Mouse (Mus musculus) embryonic fibroblast, embryonic 13.5 days (primary cell): Measurements from ENCODE around the gene Eng. TPM values are rescaled to one million over a fixed set of nuclear protein-coding genes. Genes with fewer than 3 reads are reported as not detected.

Source experiments
- H3K27ac ChIP-seq: 2 replicates; pipeline ENCODE4 v1.5.1; 2012; ENCODE audit warnings: low read length, control low read depth, inconsistent platforms; ENCODE audit not compliant: insufficient read depth
- H3K4me1 ChIP-seq: 2 replicates; pipeline ENCODE4 v1.6.1; 2011; ENCODE audit warnings: low read length; ENCODE audit not compliant: control insufficient read depth, insufficient read depth
- H3K4me3 ChIP-seq: 2 replicates; pipeline ENCODE4 v1.5.1; 2011; ENCODE audit warnings: mild to moderate bottlenecking, control low read depth, low read length; ENCODE audit not compliant: insufficient read depth
- CTCF ChIP-seq: IDR thresholded peaks from 2 replicates; pipeline ENCODE4 v1.5.1; 2011; ENCODE audit warnings: mild to moderate bottlenecking, control low read depth, low read length, moderate library complexity, borderline replicate concordance; ENCODE audit not compliant: insufficient read depth
- POLR2A ChIP-seq: IDR thresholded peaks from 2 replicates; pipeline ENCODE4 v1.6.1; 2011; ENCODE audit warnings: low read depth, mild to moderate bottlenecking, control low read depth, low read length, moderate library complexity
- polyA plus RNA-seq: library from polyadenylated mRNA; stranded (reverse); fragments of >200 nt; gene quantifications from 2 replicates; pipeline ENCODE4 v1.2.4, GENCODE M21; 2011; ENCODE audit warnings: low read depth; ENCODE audit not compliant: missing spikeins, insufficient read length

Eng gene
- polyA plus RNA-seq, 1 experiment = 15.1 TPM

GRCm38 (mm10) chr2:32712108-32712551, 65.7 kb downstream of the Eng start:
- Histone ChIP-seq H3K27ac (peak overlapping the region; percentile 97), H3K4me1 (peaks cover 17% of the 10 kb centered on the region; the same call in 1 of the 2 replicates), H3K4me3 (peak overlapping the region; percentile 89)
- TF ChIP-seq POLR2A (no peak), CTCF (no peak)

GRCm38 (mm10) chr2:32712586-32712933, 66.2 kb downstream of the Eng start:
- Histone ChIP-seq H3K4me3 (peak overlapping the region; percentile 89), H3K27ac (peak overlapping the region; percentile 97), H3K4me1 (peaks cover 17% of the 10 kb centered on the region; the same call in 1 of the 2 replicates)
- TF ChIP-seq POLR2A = no peak; the same call in 1 of the 2 replicates
- no peak for TF ChIP-seq CTCF

DNA sequence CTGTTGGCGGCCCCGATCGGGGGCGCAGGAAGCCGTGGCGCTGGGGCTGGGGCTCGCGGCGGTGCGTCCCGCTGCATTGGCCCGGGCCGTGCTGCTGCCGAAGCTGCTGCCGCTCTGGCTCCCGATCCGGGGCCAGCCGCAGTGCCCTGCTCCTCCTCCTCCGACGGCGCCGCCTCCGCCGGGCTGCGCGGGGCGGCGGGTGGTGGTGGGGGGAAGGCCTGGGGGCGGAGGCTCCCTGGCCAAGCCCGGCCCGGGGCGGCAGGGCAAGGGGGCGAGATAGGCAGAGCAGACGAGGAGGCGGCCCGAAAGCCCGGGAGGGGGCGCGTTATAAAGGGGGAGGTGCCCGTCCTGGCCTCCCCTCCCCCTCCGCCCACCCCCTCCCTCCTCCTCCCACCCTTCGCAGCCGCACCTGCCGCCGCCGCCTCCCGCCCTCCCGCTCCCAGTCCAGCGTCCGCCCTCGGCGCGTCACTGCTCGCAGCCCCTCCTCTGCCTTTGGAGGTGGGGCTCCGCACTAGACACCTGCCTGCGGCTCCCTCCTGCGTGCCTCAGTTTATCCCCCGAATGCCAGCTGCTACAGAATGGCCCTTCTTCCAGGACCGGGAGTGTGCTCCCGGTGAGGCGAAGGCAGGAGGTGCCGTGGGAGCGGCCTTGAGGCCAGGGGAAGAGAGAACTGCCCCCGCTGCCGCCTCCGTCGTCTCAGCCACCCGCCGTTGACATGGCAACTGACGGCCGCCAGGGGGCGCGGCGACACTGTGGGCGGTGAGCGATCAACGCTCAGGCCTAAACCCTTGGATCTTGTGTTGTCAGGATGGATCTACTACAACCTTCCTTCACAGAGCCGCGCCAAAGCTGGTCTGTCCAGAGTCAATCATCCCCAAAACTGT, 66.8 kb downstream of the Eng start, which contains the start of gene Cdk9:
Cdk9 (minus strand) TSS at position 143 of the 884 bp plus-strand sequence.
- TF ChIP-seq POLR2A (peak; percentile 64), CTCF (peak; percentile 99)
- Histone ChIP-seq H3K27ac (peak within 1 kb of the TSS; percentile 97), H3K4me3 (peak within 1 kb of the TSS; percentile 89), H3K4me1 (peaks cover 17% of the 10 kb centered on the region; the same call in 1 of the 2 replicates)

DNA sequence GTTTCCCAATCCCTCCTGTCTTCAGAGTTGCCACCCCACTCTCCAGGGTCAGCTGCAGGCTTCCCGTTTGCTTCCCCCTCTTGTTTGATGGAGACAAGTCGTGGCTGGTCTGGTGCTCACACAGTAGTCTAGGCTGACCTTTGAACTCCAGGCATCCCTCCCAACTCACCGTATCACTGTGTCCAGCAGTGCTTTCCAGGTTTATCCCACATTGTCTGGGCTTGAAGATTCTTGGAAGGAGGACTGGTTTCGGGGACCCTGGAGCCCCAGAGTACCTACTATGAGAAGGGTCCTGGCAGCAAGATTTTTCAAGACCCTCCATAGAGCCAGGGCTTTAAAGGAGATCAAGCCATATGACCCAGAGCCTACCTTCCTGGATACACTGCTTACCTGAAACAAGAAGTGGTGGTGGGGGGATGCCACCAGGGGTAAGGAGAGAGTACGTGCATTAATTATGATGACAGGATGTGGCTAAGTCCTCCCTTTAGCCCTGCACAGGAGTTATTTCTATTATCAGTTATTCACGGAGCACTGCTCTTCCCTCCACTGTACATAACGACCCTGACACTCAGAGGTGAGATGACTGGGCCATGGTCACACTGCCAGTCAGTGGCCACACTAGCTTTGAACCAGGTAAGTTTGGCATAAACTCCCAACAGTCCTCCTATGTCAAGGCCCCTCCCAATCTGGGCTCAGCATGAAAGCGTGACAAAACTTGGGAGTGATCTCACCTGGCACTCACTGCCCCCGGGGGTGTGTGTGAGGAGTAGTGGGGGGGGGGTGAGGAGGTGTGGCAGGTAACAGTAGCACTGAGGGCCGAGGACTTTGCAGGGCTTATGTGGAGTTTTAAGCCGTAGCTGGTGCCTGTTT, 68.0 kb downstream of the Eng start:
- Histone ChIP-seq H3K27ac (peak overlapping the region; percentile 41), H3K4me3 (no peak overlapping the region), H3K4me1 (peaks cover 17% of the 10 kb centered on the region; the same call in 1 of the 2 replicates)
- no peak for TF ChIP-seq POLR2A
- no peak for TF ChIP-seq CTCF

- H3K4me1 ChIP-seq = peaks cover 17% of the 10 kb centered on the region; the same call in 1 of the 2 replicates
- TF ChIP-seq CTCF (no peak), POLR2A (no peak)
- peak overlapping the region; percentile 41 for H3K27ac ChIP-seq
- H3K4me3 ChIP-seq = no peak overlapping the region
Measured at GRCm38 (mm10) chr2:32714987-32715425, 68.6 kb downstream of the Eng start.

DNA sequence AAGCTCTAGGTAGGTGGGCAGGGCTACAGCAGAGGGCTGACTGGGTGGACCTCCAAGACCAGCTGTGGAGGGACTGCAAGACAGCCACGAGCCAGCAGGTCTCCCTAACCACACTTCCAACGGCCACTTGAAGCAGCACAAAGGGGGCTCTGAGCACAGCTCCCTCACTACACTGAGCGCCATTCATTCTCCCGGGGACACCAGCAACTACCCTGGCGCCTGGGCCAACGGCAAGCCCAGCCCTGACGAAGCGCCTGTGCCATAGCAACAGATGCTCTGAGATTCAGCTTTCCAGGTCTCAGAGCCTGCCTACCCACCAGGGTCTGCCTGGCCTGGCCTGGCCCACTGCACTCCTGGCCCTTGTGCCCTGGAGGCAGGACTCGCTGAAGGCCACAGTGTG, 72.4 kb downstream of the Eng start:
- no peak overlapping the region for H3K4me3 ChIP-seq
- TF ChIP-seq POLR2A = no peak
- TF ChIP-seq CTCF = no peak
- H3K27ac ChIP-seq = no peak overlapping the region
- peaks cover 23% of the 10 kb centered on the region for H3K4me1 ChIP-seq

DNA sequence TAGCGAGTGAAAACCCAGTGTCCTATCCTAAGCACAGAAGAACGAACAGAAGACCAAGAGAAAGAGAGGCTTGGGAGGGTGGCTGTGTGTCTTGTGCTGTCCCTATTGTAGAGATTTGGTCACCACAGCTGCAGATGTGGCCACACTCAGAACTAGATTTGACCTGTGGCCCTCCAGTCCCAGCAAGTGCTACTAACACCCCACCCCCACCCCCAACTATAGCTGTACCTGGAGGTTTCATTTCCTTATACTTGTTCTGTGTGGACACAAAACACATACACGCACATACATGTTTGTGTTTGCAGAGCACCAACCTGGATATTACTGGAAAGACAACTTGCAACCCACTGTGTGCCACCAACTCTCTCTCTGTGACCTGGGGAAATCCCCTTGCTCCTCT, 73.7 kb downstream of the Eng start:
- Histone ChIP-seq H3K27ac (no peak overlapping the region), H3K4me1 (peaks cover 10% of the 10 kb centered on the region), H3K4me3 (no peak overlapping the region)
- TF ChIP-seq CTCF (no peak), POLR2A (no peak)

GRCm38 (mm10) chr2:32720681-32721229, 74.4 kb downstream of the Eng start, which contains the start of gene Sh2d3c:
Sh2d3c (plus strand) TSS chr2:32721055.
- no peak for TF ChIP-seq CTCF
- TF ChIP-seq POLR2A = no peak
- Histone ChIP-seq H3K4me1 (peaks cover 9% of the 10 kb centered on the region), H3K4me3 (no peak within 1 kb of the TSS), H3K27ac (no peak within 1 kb of the TSS)

GRCm38 (mm10) chr2:32722046-32722445, 75.7 kb downstream of the Eng start:
- H3K4me3 ChIP-seq = no peak overlapping the region
- 0 out of 2 replicates have a peak overlapping the region, but pooled peaks have one; percentile 20 for H3K27ac ChIP-seq
- no peak for TF ChIP-seq CTCF
- no peak for TF ChIP-seq POLR2A
- H3K4me1 ChIP-seq = peaks cover 9% of the 10 kb centered on the region
